Mouse (Mus musculus): ENCODE results near the gene Rag2. TPM values are rescaled to one million over a fixed set of nuclear protein-coding genes. Genes with fewer than 3 reads are reported as not detected.
A peak's percentile ranks its signal among the peaks of the same experiment; 100 is the strongest.

The Rag2 gene
- total RNA-seq, 2 experiments from 2014 or later: not detected

- no peak for DNase-seq
These were observed 2.7 kb downstream of the Rag2 start for GRCm38 (mm10) chr2:101627227-101627626.

GRCm38 (mm10) chr2:101628297-101629236, 4.0 kb downstream of the Rag2 start:
- peak; percentile 82 to 84 for DNase-seq

GRCm38 (mm10) chr2:101638979-101639839, 14.7 kb downstream of the Rag2 start:
- no peak for DNase-seq

GRCm38 (mm10) chr2:101639840-101640350, 15.4 kb downstream of the Rag2 start:
- no peak for DNase-seq

GRCm38 (mm10) chr2:101645841-101646240, 21.3 kb downstream of the Rag2 start:
- no peak for DNase-seq

GRCm38 (mm10) chr2:101648361-101648760, 23.8 kb downstream of the Rag2 start:
- no peak for DNase-seq

- DNase-seq: no peak
These were observed 24.7 kb downstream of the Rag2 start, which contains the start of the genes Rag1 and B230118H07Rik for GRCm38 (mm10) chr2:101649114-101649671. TSS of gene Rag1 (minus strand) at chr2:101649501. TSS of gene B230118H07Rik (minus strand) at chr2:101649532.

GRCm38 (mm10) chr2:101650446-101650845, 25.9 kb downstream of the Rag2 start:
- no peak for DNase-seq

- DNase-seq: no peak
These were observed 27.8 kb downstream of the Rag2 start for GRCm38 (mm10) chr2:101652204-101652920.

GRCm38 (mm10) chr2:101652921-101653597, 28.5 kb downstream of the Rag2 start:
- peak; percentile 66 to 72 for DNase-seq

GRCm38 (mm10) chr2:101660536-101660935, 36.0 kb downstream of the Rag2 start:
- DNase-seq: no peak

- peak; percentile 75 to 78 for DNase-seq
These were observed 40.7 kb downstream of the Rag2 start for GRCm38 (mm10) chr2:101665058-101665702.

- no peak for DNase-seq
These were observed 41.2 kb downstream of the Rag2 start for GRCm38 (mm10) chr2:101665703-101666092.

- no peak for DNase-seq
These were observed 44.2 kb downstream of the Rag2 start for GRCm38 (mm10) chr2:101668751-101669150.

- DNase-seq: peak in 1 of 2 experiments; percentile 24
These were observed 49.0 kb downstream of the Rag2 start for GRCm38 (mm10) chr2:101673547-101673946.

- DNase-seq: peak; percentile 82 to 88
These were observed 53.9 kb downstream of the Rag2 start, which contains the start of gene Traf6 for GRCm38 (mm10) chr2:101678236-101679021. TSS of gene Traf6 (plus strand) at chr2:101678429.

- DNase-seq: no peak
These were observed 54.8 kb downstream of the Rag2 start for GRCm38 (mm10) chr2:101679164-101679784.
